Mouse (Mus musculus) lung, postnatal 0 days (tissue): ENCODE results near the gene Lrrc20.

Experiments
- CTCF ChIP-seq: IDR thresholded peaks from 2 replicates; pipeline ENCODE4 v1.5.1; 2016; ENCODE audit warnings: antibody characterized with exemption, mild to moderate bottlenecking
- EP300 ChIP-seq: IDR thresholded peaks from 2 replicates; pipeline ENCODE4 v1.6.1; 2016; ENCODE audit warnings: antibody characterized with exemption, mild to moderate bottlenecking, control low read depth

- TF ChIP-seq CTCF (no peak), EP300 (no peak)
Observed at GRCm38 (mm10) chr10:61429043-61429442, 46.6 kb upstream of the Lrrc20 start.
